In genomic region chr9:52167084-52167483, GRCm38 (mm10) we compare ENCODE assay signal across 8 mouse cellular contexts. TPM values are rescaled to one million over a fixed set of nuclear protein-coding genes. Genes with fewer than 3 reads are reported as not detected.
DNase-seq lines count a peak whose midpoint lies in the region; ATAC-seq and TF ChIP-seq lines count a peak whose summit lies in the region.

No protein-coding gene starts in this region.

- H3K9me3 ChIP-seq in forebrain, embryonic 15.5 days: no peaks in the 10 kb centered on the region
- no peaks in the 10 kb centered on the region for H3K9me3 ChIP-seq in liver, embryonic 14.5 days (ENCODE audit: control insufficient read depth, low read length)

- H3K4me3 ChIP-seq in forebrain, embryonic 15.5 days: peak overlapping the region; percentile 93
- H3K4me3 ChIP-seq in liver, embryonic 14.5 days (ENCODE audit: insufficient read depth in 1 of 2, low read depth in 2 of 2, low read length in 2 of 2): no peak overlapping the region

- no peaks in the 10 kb centered on the region for H3K27me3 ChIP-seq in forebrain, embryonic 15.5 days
- peaks cover 42% of the 10 kb centered on the region for H3K27me3 ChIP-seq in liver, embryonic 14.5 days (ENCODE audit: control insufficient read depth, insufficient read depth, low read length)

- no peak for TF ChIP-seq EP300 in liver, embryonic 14.5 days (IDR thresholded peaks at IDR 0.05; ENCODE audit: low read depth)

- H3K4me2 ChIP-seq in forebrain, embryonic 15.5 days (replicated peaks): peak overlapping the region; percentile 85
- peak overlapping the region; percentile 86 for H3K4me2 ChIP-seq in liver, embryonic 14.5 days (ENCODE audit: low read depth)

- H3K27ac ChIP-seq in forebrain, embryonic 15.5 days (replicated peaks): peak overlapping the region; percentile 97
- no peak overlapping the region for H3K27ac ChIP-seq in liver, embryonic 14.5 days

- ATAC-seq in forebrain, embryonic 15.5 days (replicated peaks): no peak
- no peak for ATAC-seq in liver, embryonic 14.5 days (ENCODE audit: insufficient read depth)

- peak; percentile 55 for DNase-seq in heart, adult 11 months
- no peak for DNase-seq in heart, postnatal 14 days
- DNase-seq in 3134 (ENCODE audit: extremely low read depth, insufficient read length, low spot score): peak; percentile 19
- no peak for DNase-seq in liver, embryonic 14.5 days (ENCODE audit: low read depth in 3 of 3, low spot score in 3 of 3)
- DNase-seq in urinary bladder, postnatal 25 days (ENCODE audit: low spot score): no peak
- no peak for DNase-seq in cerebellum, adult 11 months
- no peak for DNase-seq in embryo, embryonic 9.5 days (ENCODE audit: extremely low spot score)

- H3K36me3 ChIP-seq in forebrain, embryonic 15.5 days: no peaks in the 10 kb centered on the region
- H3K36me3 ChIP-seq in liver, embryonic 14.5 days (replicated peaks; ENCODE audit: control insufficient read depth, insufficient read depth, low read depth): no peaks in the 10 kb centered on the region

- intact Hi-C loops in heart, postnatal 14 days (cut with DNase I): loop anchor here (2.0 to 5.0 kb wide), 4 partner anchors 22 to 120 kb away; no protein-coding TSS in a partner anchor

- TF ChIP-seq CTCF in liver, embryonic 14.5 days (IDR thresholded peaks at IDR 0.05; ENCODE audit: low read depth): no peak

- peak overlapping the region; percentile 97 for H3K9ac ChIP-seq in forebrain, embryonic 15.5 days (replicated peaks)
- no peak overlapping the region for H3K9ac ChIP-seq in liver, embryonic 14.5 days (replicated peaks)

- peaks cover 44% of the 10 kb centered on the region for H3K4me1 ChIP-seq in forebrain, embryonic 15.5 days
- peaks cover 0 to 2% of the 10 kb centered on the region in 2 experiments; a peak in 2 of 4 replicates for H3K4me1 ChIP-seq in liver, embryonic 14.5 days (replicated peaks; ENCODE audit: control insufficient read depth in 2 of 2, insufficient read depth in 2 of 2, low read length in 1 of 2)

- 3% methylated on average over 3 of the region's 3 CpGs for WGBS in forebrain, embryonic 15.5 days
- WGBS in liver, embryonic 14.5 days (ENCODE audit: insufficient replicate concordance): 35% methylated on average over 3 of the region's 3 CpGs

RNA-seq across cellular contexts. Expression of gene Zc3h12c, which starts 1.3 kb away (rescaled TPM):
- 1 to 10 TPM; 9.5 to 9.8 TPM for total RNA-seq in heart, postnatal 14 days (2021)
- polyA plus RNA-seq in forebrain, embryonic 15.5 days (2015; fragmentation: Nextera tagmentation; extraction: Ambion mirVana): 7.2 TPM in 2 replicates
- polyA plus RNA-seq in liver, embryonic 14.5 days (2012; rRNA removed): 0.29 and 0.38 TPM in 2 replicates
- 0.53 and 0.61 TPM in 2 replicates for polyA plus RNA-seq in liver, embryonic 14.5 days (2014; fragmentation: Nextera tagmentation; extraction: Ambion mirVana)

Comparison
In these comparisons a context has a peak if more than half of its experiments do, and no peak if none do; other contexts are left out.
1. DNase-seq: peak in heart, adult 11 months (single experiment) and 3134 (single experiment); none in heart, postnatal 14 days (0 of 2), liver, embryonic 14.5 days (0 of 3), urinary bladder, postnatal 25 days (single experiment), cerebellum, adult 11 months (single experiment) and embryo, embryonic 9.5 days (single experiment).